Mouse (Mus musculus) cerebellum, adult 9-10 months (tissue): ENCODE results near the gene Tmem201.

ENCODE experiments used
- DNase-seq: peaks from one replicate; pipeline ENCODE4 v3.0.0; 2022

Tmem201 gene

DNA sequence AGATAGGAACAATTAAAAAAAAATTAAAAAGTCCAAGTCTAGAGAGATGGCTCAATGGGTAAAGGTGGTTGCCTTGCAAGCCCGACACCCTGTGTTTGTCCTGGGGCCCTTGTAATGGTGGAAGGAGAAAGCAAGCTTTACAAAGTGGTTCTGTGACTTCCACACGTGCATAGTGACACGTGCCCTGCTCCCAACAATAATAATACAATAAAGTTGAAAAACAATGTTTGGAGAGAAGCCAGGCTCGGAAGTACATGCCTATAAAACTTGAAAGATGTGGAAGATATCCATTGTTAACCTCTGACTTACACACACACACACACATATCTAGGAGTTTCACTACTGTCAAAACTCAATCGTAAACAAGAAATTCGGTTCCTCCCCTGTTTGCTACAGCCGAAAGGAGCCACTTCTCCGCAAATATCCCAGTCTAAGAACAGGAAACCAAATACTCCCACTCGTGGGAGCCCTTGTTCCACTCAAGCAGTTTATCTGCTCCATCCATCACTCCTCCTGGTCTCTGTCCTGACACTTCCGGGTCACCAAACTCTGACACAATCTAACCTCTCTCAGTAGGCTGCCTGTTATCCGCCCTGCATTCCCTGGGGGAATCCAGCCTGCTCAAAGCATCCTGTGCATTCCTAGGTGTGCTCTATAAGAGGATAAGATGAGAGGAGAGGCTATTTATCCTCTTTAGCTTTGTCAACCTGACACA, 58.6 kb downstream of the Tmem201 start:
- no peak for DNase-seq

DNA sequence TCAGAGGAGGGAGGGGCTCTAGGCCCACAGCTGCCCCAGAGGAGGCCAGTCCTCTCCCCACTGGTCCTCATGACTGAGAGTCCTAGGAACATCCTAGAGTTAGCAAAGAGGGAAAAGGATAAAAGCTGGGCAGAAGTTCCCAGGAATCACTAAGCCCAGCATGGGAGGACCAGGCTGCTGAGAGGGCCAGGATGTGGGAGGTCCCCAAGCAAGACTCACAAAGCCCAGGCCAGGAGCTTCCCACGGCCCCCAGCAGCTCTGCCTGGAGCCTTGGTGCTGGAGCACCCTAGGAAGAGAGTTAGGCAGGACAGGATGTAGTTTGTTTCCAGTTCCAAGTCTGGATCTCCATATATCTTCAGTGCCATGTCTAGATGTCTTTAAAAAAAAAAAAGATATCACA, 59.8 kb downstream of the Tmem201 start:
- no peak for DNase-seq

DNA sequence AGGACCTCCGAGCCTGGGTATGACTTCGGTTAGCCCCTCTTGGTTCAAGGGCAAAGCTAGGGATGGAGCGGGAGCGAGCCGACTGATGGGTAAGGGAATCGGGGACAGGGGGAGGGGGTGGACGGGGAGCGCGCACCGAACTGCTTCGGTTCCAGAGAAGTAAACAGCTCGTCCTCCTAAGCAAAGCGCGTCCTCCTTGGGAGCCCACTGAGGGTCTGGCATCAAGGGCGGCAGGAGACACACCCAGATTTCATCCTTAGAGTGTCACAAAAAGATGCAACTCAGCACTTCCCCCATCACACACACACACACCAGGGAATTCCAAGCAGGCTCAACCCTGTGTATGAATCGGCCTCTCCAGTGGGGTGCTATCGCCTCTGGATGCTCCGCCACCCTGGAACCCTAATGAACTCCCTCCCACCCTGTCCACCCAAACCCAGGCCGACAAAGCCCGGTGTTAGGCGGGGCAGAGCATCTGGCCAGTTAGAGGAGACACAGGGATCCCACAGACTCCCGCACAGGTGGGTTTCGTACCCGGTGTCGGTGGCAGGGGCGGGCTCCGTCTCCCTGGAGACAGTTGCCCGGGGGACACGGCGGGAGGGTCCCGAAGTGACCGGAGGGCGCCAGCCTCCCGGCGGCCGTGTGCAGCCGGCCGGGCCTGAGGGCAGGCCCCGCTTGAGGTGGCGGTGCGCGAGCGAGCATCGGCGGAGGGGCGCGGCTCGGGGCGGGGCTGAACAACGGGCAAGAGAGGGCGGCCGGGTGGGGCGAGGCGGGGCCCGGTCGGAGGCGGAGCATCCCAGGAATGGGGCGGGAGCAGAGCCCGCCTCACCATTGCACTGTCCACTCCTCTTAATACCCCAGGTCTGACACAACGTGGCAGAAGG, 62.2 kb downstream of the Tmem201 start:
- DNase-seq: peak; percentile 81

DNA sequence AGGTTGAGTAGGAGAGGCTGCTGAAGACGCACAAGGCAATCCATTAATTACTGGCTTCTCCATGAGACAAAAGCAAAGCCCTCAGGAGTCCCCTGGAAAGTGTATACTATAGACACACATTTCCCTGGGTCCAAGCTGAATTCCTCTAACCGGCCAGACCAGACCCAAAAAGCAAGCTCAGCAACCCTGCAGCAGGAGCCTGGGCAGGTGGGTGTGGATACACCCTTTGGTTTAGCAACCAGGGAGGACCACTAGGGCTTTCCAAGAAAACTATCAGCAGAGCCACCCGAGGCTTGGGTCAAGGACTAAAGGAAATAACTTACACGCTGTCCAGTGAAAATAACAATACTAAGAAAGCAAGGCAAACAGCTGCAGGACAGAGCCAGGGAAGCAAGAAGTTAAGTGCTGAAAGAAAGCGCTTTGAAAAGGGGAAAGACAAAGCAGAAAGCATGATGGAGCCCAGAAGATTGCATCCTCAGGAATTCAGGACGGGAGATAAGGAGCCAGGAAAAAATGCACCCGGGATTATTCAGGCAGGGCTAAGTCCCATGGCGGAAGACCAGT, 62.9 kb downstream of the Tmem201 start:
- DNase-seq: no peak

DNA sequence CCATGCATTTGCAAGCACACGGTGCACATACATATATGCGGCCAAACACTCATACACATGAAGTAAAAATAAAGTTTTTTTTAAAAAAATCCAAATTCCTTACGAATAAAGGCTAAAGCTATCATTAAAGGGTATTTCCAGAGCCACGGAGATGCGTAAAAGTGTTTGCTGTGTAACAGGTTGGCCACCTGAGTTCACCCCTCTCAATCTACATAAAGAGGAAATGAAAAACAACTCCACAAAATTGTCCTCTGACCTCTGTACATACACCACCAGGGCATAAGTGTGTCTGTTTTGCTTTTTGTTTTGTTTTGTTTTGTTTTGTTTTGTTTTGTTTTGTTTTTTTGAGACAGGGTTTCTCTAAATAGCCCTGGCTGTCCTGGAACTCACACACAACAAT, 65.1 kb downstream of the Tmem201 start:
- no peak for DNase-seq

DNA sequence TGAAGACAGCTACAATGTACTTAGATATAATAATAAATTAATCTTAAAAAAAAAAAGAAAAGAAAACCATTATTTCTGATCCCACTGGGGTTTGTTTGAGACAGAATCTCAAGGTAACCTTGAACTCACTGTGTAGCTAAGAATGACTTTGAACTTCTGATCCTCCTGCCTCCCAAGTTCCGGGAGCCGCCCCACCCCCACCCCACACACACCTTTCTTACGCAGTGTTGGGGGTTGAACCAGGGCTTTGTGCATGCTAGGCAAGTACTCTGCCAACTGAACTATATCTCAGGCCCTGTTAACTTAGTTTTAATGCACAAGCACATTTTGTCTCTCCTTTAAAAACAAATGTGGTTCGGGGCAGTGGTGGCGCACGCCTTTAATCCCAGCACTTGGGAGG, 66.7 kb downstream of the Tmem201 start:
- DNase-seq: no peak

DNA sequence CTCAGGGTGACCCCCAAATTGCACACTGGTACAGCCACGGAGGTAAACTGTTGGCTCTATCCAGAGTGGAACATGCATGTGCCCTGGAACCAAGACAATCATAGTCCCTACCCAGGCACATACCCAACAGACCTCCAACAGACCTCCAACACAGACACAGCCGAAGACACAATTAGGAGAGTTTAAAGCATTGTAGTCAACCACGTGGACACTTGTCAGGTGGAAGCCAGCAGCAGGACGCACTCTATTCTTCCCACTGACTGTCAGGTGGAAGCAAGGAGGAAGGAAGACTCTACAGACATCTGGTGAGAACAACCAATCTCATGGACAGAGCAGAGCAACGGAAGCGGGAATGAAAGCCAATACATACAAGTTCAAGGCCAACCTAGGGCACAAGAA, 72.2 kb downstream of the Tmem201 start:
- no peak for DNase-seq
